Mouse (Mus musculus): ENCODE data around the gene Usp7.

Usp7 gene

GRCm38 (mm10) chr16:8676800-8677199 lies 115.3 kb downstream of the Usp7 start:
- DNase-seq (ENCODE audit: inconsistent age in 2 of 2, low spot score in 1 of 2), result peak in 1 of 2 experiments; percentile 83

GRCm38 (mm10) chr16:8676228-8676627 lies 115.9 kb downstream of the Usp7 start:
- DNase-seq (ENCODE audit: inconsistent age in 2 of 2, low spot score in 1 of 2), result no peak

GRCm38 (mm10) chr16:8675559-8675958 lies 116.5 kb downstream of the Usp7 start:
- DNase-seq (ENCODE audit: inconsistent age in 2 of 2, low spot score in 1 of 2), result no peak

- peak in 1 of 2 experiments; percentile 86 for DNase-seq (ENCODE audit: inconsistent age in 2 of 2, low spot score in 1 of 2)
Observed at GRCm38 (mm10) chr16:8674165-8674564, 117.9 kb downstream of the Usp7 start.

- DNase-seq (ENCODE audit: inconsistent age in 2 of 2, low spot score in 1 of 2), result no peak
Observed at GRCm38 (mm10) chr16:8673343-8673742, 118.8 kb downstream of the Usp7 start.

- no peak for DNase-seq (ENCODE audit: inconsistent age in 2 of 2, low spot score in 1 of 2)
Observed at GRCm38 (mm10) chr16:8672811-8673210, 119.3 kb downstream of the Usp7 start.

GRCm38 (mm10) chr16:8672350-8672687 lies 119.8 kb downstream of the Usp7 start:
- no peak for DNase-seq (ENCODE audit: inconsistent age in 2 of 2, low spot score in 1 of 2)

GRCm38 (mm10) chr16:8671551-8672349 lies 120.4 kb downstream of the Usp7 start, which contains the start of gene Carhsp1:
TSS of gene Carhsp1 (minus strand) at chr16:8672155.
- DNase-seq (ENCODE audit: inconsistent age in 2 of 2, low spot score in 1 of 2), result peak; percentile 96 to 98

- peak in 1 of 2 experiments; percentile 85 for DNase-seq (ENCODE audit: inconsistent age in 2 of 2, low spot score in 1 of 2)
Observed at GRCm38 (mm10) chr16:8670041-8671035, 121.8 kb downstream of the Usp7 start.

- peak in 1 of 2 experiments; percentile 83 for DNase-seq (ENCODE audit: inconsistent age in 2 of 2, low spot score in 1 of 2)
Observed at GRCm38 (mm10) chr16:8669432-8669831, 122.7 kb downstream of the Usp7 start.

GRCm38 (mm10) chr16:8668386-8668785 lies 123.7 kb downstream of the Usp7 start:
- peak in 1 of 2 experiments; percentile 39 for DNase-seq (ENCODE audit: inconsistent age in 2 of 2, low spot score in 1 of 2)

GRCm38 (mm10) chr16:8667814-8668213 lies 124.3 kb downstream of the Usp7 start:
- DNase-seq (ENCODE audit: inconsistent age in 2 of 2, low spot score in 1 of 2), result peak in 1 of 2 experiments; percentile 68

GRCm38 (mm10) chr16:8667261-8667660 lies 124.8 kb downstream of the Usp7 start:
- DNase-seq (ENCODE audit: inconsistent age in 2 of 2, low spot score in 1 of 2), result peak in 1 of 2 experiments; percentile 67

- DNase-seq (ENCODE audit: inconsistent age in 2 of 2, low spot score in 1 of 2), result peak; percentile 80 to 88
Observed at GRCm38 (mm10) chr16:8666452-8666851, 125.7 kb downstream of the Usp7 start.

- peak in 1 of 2 experiments; percentile 45 for DNase-seq (ENCODE audit: inconsistent age in 2 of 2, low spot score in 1 of 2)
Observed at GRCm38 (mm10) chr16:8665367-8665766, 126.7 kb downstream of the Usp7 start.

- no peak for DNase-seq (ENCODE audit: inconsistent age in 2 of 2, low spot score in 1 of 2)
Observed at GRCm38 (mm10) chr16:8663606-8664539, 128.2 kb downstream of the Usp7 start.

GRCm38 (mm10) chr16:8663022-8663421 lies 129.1 kb downstream of the Usp7 start:
- peak in 1 of 2 experiments; percentile 47 for DNase-seq (ENCODE audit: inconsistent age in 2 of 2, low spot score in 1 of 2)

- peak; percentile 31 to 79 for DNase-seq (ENCODE audit: inconsistent age in 2 of 2, low spot score in 1 of 2)
Observed at GRCm38 (mm10) chr16:8658764-8659163, 133.3 kb downstream of the Usp7 start.

GRCm38 (mm10) chr16:8658349-8658748 lies 133.8 kb downstream of the Usp7 start:
- DNase-seq (ENCODE audit: inconsistent age in 2 of 2, low spot score in 1 of 2), result no peak

GRCm38 (mm10) chr16:8656256-8656655 lies 135.9 kb downstream of the Usp7 start:
- DNase-seq (ENCODE audit: inconsistent age in 2 of 2, low spot score in 1 of 2), result no peak
